Mouse (Mus musculus): ENCODE results near the gene Fam19a2. TPM values are rescaled to one million over a fixed set of nuclear protein-coding genes. Genes with fewer than 3 reads are reported as not detected.

Gene Fam19a2
- polyA plus RNA-seq, 1 experiment from 2014 or later: 63.8 TPM

GRCm38 (mm10) chr10:123265241-123265790 lies 1.5 kb downstream of the Fam19a2 start:
- H3K4me3 ChIP-seq (replicated peaks; ENCODE audit: low read depth, low read length): peak overlapping the region; percentile 67
- WGBS: under 1% methylated on average over 46 of the region's 50 CpGs
- no peaks in the 10 kb centered on the region for H3K36me3 ChIP-seq (ENCODE audit: control insufficient read depth, insufficient read depth, low read length)
- H3K9ac ChIP-seq (replicated peaks; ENCODE audit: low read length): peak overlapping the region; percentile 79
- H3K4me1 ChIP-seq (ENCODE audit: control insufficient read depth, insufficient read depth, low read length): no peaks in the 10 kb centered on the region
- no peaks in the 10 kb centered on the region for H3K9me3 ChIP-seq (ENCODE audit: control insufficient read depth, low read length)
- ATAC-seq (ENCODE audit: low FRiP score, low TSS enrichment) (peak; percentile 59; the same call in 1 of the 2 replicates), DNase-seq (peak; percentile 65)
- peak overlapping the region; percentile 86 for H3K27ac ChIP-seq (replicated peaks; ENCODE audit: low read depth, low read length)
- peak overlapping the region; percentile 69 for H3K4me2 ChIP-seq (ENCODE audit: low read length)
- H3K27me3 ChIP-seq (ENCODE audit: control insufficient read depth, insufficient read depth, low read length): no peaks in the 10 kb centered on the region

- no peak overlapping the region for H3K9ac ChIP-seq (replicated peaks; ENCODE audit: low read length)
- H3K36me3 ChIP-seq (ENCODE audit: control insufficient read depth, insufficient read depth, low read length): no peaks in the 10 kb centered on the region
- no peak for ATAC-seq (ENCODE audit: low FRiP score, low TSS enrichment)
- H3K27me3 ChIP-seq (ENCODE audit: control insufficient read depth, insufficient read depth, low read length): no peaks in the 10 kb centered on the region
- H3K4me1 ChIP-seq (ENCODE audit: control insufficient read depth, insufficient read depth, low read length): no peaks in the 10 kb centered on the region
- DNase-seq: no peak
- H3K4me3 ChIP-seq (replicated peaks; ENCODE audit: low read depth, low read length): 0 out of 2 replicates have a peak overlapping the region, but pooled peaks have one; percentile 67
- no peaks in the 10 kb centered on the region for H3K9me3 ChIP-seq (ENCODE audit: control insufficient read depth, low read length)
- H3K27ac ChIP-seq (replicated peaks; ENCODE audit: low read depth, low read length): no peak overlapping the region
- WGBS: 81% methylated on average over 10 of the region's 10 CpGs
- H3K4me2 ChIP-seq (ENCODE audit: low read length): peak overlapping the region; percentile 69
These were observed 4.8 kb downstream of the Fam19a2 start for GRCm38 (mm10) chr10:123268568-123268967.

GRCm38 (mm10) chr10:123274554-123274953 lies 10.8 kb downstream of the Fam19a2 start:
- Histone ChIP-seq H3K27me3 (ENCODE audit: control insufficient read depth, insufficient read depth, low read length) (no peaks in the 10 kb centered on the region), H3K27ac (replicated peaks; ENCODE audit: low read depth, low read length) (no peak overlapping the region), H3K4me3 (replicated peaks; ENCODE audit: low read depth, low read length) (no peak overlapping the region), H3K4me2 (ENCODE audit: low read length) (no peak overlapping the region), H3K36me3 (ENCODE audit: control insufficient read depth, insufficient read depth, low read length) (no peaks in the 10 kb centered on the region), H3K9me3 (ENCODE audit: control insufficient read depth, low read length) (no peaks in the 10 kb centered on the region), H3K9ac (replicated peaks; ENCODE audit: low read length) (no peak overlapping the region), H3K4me1 (ENCODE audit: control insufficient read depth, insufficient read depth, low read length) (no peaks in the 10 kb centered on the region)
- WGBS: 75% methylated on average over 11 of the region's 11 CpGs
- ATAC-seq (ENCODE audit: low FRiP score, low TSS enrichment): no peak
- peak; percentile 10 for DNase-seq

- Histone ChIP-seq H3K9me3 (ENCODE audit: control insufficient read depth, low read length) (no peaks in the 10 kb centered on the region), H3K9ac (replicated peaks; ENCODE audit: low read length) (no peak overlapping the region), H3K4me3 (replicated peaks; ENCODE audit: low read depth, low read length) (no peak overlapping the region), H3K27me3 (ENCODE audit: control insufficient read depth, insufficient read depth, low read length) (no peaks in the 10 kb centered on the region), H3K27ac (replicated peaks; ENCODE audit: low read depth, low read length) (no peak overlapping the region), H3K4me1 (ENCODE audit: control insufficient read depth, insufficient read depth, low read length) (no peaks in the 10 kb centered on the region), H3K4me2 (ENCODE audit: low read length) (no peak overlapping the region), H3K36me3 (ENCODE audit: control insufficient read depth, insufficient read depth, low read length) (no peaks in the 10 kb centered on the region)
- ATAC-seq (ENCODE audit: low FRiP score, low TSS enrichment) (no peak), DNase-seq (no peak)
These were observed 43.5 kb downstream of the Fam19a2 start for GRCm38 (mm10) chr10:123307300-123307699.

- ATAC-seq (ENCODE audit: low FRiP score, low TSS enrichment): no peak
- Histone ChIP-seq H3K4me1 (ENCODE audit: control insufficient read depth, insufficient read depth, low read length) (no peaks in the 10 kb centered on the region), H3K36me3 (ENCODE audit: control insufficient read depth, insufficient read depth, low read length) (no peaks in the 10 kb centered on the region), H3K4me3 (replicated peaks; ENCODE audit: low read depth, low read length) (no peak overlapping the region), H3K27ac (replicated peaks; ENCODE audit: low read depth, low read length) (no peak overlapping the region), H3K4me2 (ENCODE audit: low read length) (no peak overlapping the region), H3K9ac (replicated peaks; ENCODE audit: low read length) (no peak overlapping the region), H3K27me3 (ENCODE audit: control insufficient read depth, insufficient read depth, low read length) (no peaks in the 10 kb centered on the region), H3K9me3 (ENCODE audit: control insufficient read depth, low read length) (no peaks in the 10 kb centered on the region)
- DNase-seq: no peak
- WGBS: 63% methylated on average over 3 of the region's 3 CpGs
These were observed 62.5 kb downstream of the Fam19a2 start for GRCm38 (mm10) chr10:123326271-123326670.

- ATAC-seq (ENCODE audit: low FRiP score, low TSS enrichment) (no peak), DNase-seq (no peak)
- H3K4me1 ChIP-seq (ENCODE audit: control insufficient read depth, insufficient read depth, low read length): no peaks in the 10 kb centered on the region
- no peaks in the 10 kb centered on the region for H3K27me3 ChIP-seq (ENCODE audit: control insufficient read depth, insufficient read depth, low read length)
- WGBS: 76% methylated on average over 5 of the region's 5 CpGs
- no peak overlapping the region for H3K27ac ChIP-seq (replicated peaks; ENCODE audit: low read depth, low read length)
- H3K36me3 ChIP-seq (ENCODE audit: control insufficient read depth, insufficient read depth, low read length): no peaks in the 10 kb centered on the region
- H3K4me2 ChIP-seq (ENCODE audit: low read length): no peak overlapping the region
- no peaks in the 10 kb centered on the region for H3K9me3 ChIP-seq (ENCODE audit: control insufficient read depth, low read length)
- no peak overlapping the region for H3K4me3 ChIP-seq (replicated peaks; ENCODE audit: low read depth, low read length)
- no peak overlapping the region for H3K9ac ChIP-seq (replicated peaks; ENCODE audit: low read length)
These were observed 77.5 kb downstream of the Fam19a2 start for GRCm38 (mm10) chr10:123341280-123341679.

- no peak overlapping the region for H3K4me3 ChIP-seq (replicated peaks; ENCODE audit: low read depth, low read length)
- no peak overlapping the region for H3K27ac ChIP-seq (replicated peaks; ENCODE audit: low read depth, low read length)
- H3K4me2 ChIP-seq (ENCODE audit: low read length): no peak overlapping the region
- no peak overlapping the region for H3K9ac ChIP-seq (replicated peaks; ENCODE audit: low read length)
- no peaks in the 10 kb centered on the region for H3K27me3 ChIP-seq (ENCODE audit: control insufficient read depth, insufficient read depth, low read length)
- DNase-seq: peak; percentile 86
- no peaks in the 10 kb centered on the region for H3K36me3 ChIP-seq (ENCODE audit: control insufficient read depth, insufficient read depth, low read length)
- no peaks in the 10 kb centered on the region for H3K9me3 ChIP-seq (ENCODE audit: control insufficient read depth, low read length)
- no peak for ATAC-seq (ENCODE audit: low FRiP score, low TSS enrichment)
- WGBS: 30% methylated on average over 5 of the region's 5 CpGs
- no peaks in the 10 kb centered on the region for H3K4me1 ChIP-seq (ENCODE audit: control insufficient read depth, insufficient read depth, low read length)
These were observed 78.9 kb downstream of the Fam19a2 start for GRCm38 (mm10) chr10:123342591-123343236.

GRCm38 (mm10) chr10:123346301-123346700 lies 82.5 kb downstream of the Fam19a2 start:
- Histone ChIP-seq H3K9me3 (ENCODE audit: control insufficient read depth, low read length) (no peaks in the 10 kb centered on the region), H3K27ac (replicated peaks; ENCODE audit: low read depth, low read length) (no peak overlapping the region), H3K4me3 (replicated peaks; ENCODE audit: low read depth, low read length) (no peak overlapping the region), H3K9ac (replicated peaks; ENCODE audit: low read length) (no peak overlapping the region), H3K27me3 (ENCODE audit: control insufficient read depth, insufficient read depth, low read length) (no peaks in the 10 kb centered on the region), H3K36me3 (ENCODE audit: control insufficient read depth, insufficient read depth, low read length) (no peaks in the 10 kb centered on the region), H3K4me2 (ENCODE audit: low read length) (no peak overlapping the region), H3K4me1 (ENCODE audit: control insufficient read depth, insufficient read depth, low read length) (no peaks in the 10 kb centered on the region)
- ATAC-seq (ENCODE audit: low FRiP score, low TSS enrichment) (no peak), DNase-seq (no peak)
- 95% methylated on average over 8 of the region's 8 CpGs for WGBS

GRCm38 (mm10) chr10:123353667-123354066 lies 89.9 kb downstream of the Fam19a2 start:
- no peak overlapping the region for H3K9ac ChIP-seq (replicated peaks; ENCODE audit: low read length)
- no peak overlapping the region for H3K4me3 ChIP-seq (replicated peaks; ENCODE audit: low read depth, low read length)
- no peaks in the 10 kb centered on the region for H3K4me1 ChIP-seq (ENCODE audit: control insufficient read depth, insufficient read depth, low read length)
- no peak overlapping the region for H3K27ac ChIP-seq (replicated peaks; ENCODE audit: low read depth, low read length)
- no peak for DNase-seq
- no peaks in the 10 kb centered on the region for H3K9me3 ChIP-seq (ENCODE audit: control insufficient read depth, low read length)
- H3K27me3 ChIP-seq (ENCODE audit: control insufficient read depth, insufficient read depth, low read length): no peaks in the 10 kb centered on the region
- H3K36me3 ChIP-seq (ENCODE audit: control insufficient read depth, insufficient read depth, low read length): no peaks in the 10 kb centered on the region
- no peak overlapping the region for H3K4me2 ChIP-seq (ENCODE audit: low read length)
- ATAC-seq (ENCODE audit: low FRiP score, low TSS enrichment): no peak
- 92% methylated on average over 5 of the region's 5 CpGs for WGBS
